Mouse (Mus musculus): ENCODE measurements around the gene Slc35f6. TPM values are rescaled to one million over a fixed set of nuclear protein-coding genes. Genes with fewer than 3 reads are reported as not detected.
"Not testable (repeated sequence)": the region's sequence is repeated elsewhere in the genome, so short reads cannot be mapped to it uniquely, and the experiment has no call there.

Slc35f6 gene
- polyA plus RNA-seq, 1 experiment from 2014 or later = 33.0 TPM

GRCm38 (mm10) chr5:30679593-30679992, 31.9 kb downstream of the Slc35f6 start:
- Histone ChIP-seq H3K4me1 (no peaks in the 10 kb centered on the region), H3K4me2 (no peak overlapping the region), H3K36me3 (replicated peaks) (no peaks in the 10 kb centered on the region), H3K9me3 (no peaks in the 10 kb centered on the region), H3K4me3 (no peak overlapping the region), H3K9ac (no peak overlapping the region), H3K27ac (no peak overlapping the region), H3K27me3 (replicated peaks) (no peaks in the 10 kb centered on the region)
- ATAC-seq (replicated peaks) = no peak
- WGBS = 84% methylated on average over 5 of the region's 5 CpGs

- no peak overlapping the region for H3K4me3 ChIP-seq
- no peak overlapping the region for H3K27ac ChIP-seq
- WGBS = 89% methylated on average over 5 of the region's 5 CpGs
- H3K4me1 ChIP-seq = no peaks in the 10 kb centered on the region
- no peak overlapping the region for H3K9ac ChIP-seq
- H3K27me3 ChIP-seq (replicated peaks) = no peaks in the 10 kb centered on the region
- no peaks in the 10 kb centered on the region for H3K36me3 ChIP-seq (replicated peaks)
- no peak for ATAC-seq (replicated peaks)
- H3K4me2 ChIP-seq = no peak overlapping the region
- no peaks in the 10 kb centered on the region for H3K9me3 ChIP-seq
Measured at GRCm38 (mm10) chr5:30681970-30682369, 34.2 kb downstream of the Slc35f6 start.

GRCm38 (mm10) chr5:30682967-30683600, 35.4 kb downstream of the Slc35f6 start:
- no peaks in the 10 kb centered on the region for H3K4me1 ChIP-seq
- no peak overlapping the region for H3K27ac ChIP-seq
- H3K4me2 ChIP-seq = no peak overlapping the region
- H3K9ac ChIP-seq = no peak overlapping the region
- H3K36me3 ChIP-seq (replicated peaks) = no peaks in the 10 kb centered on the region
- H3K4me3 ChIP-seq = no peak overlapping the region
- ATAC-seq (replicated peaks) = no peak
- H3K27me3 ChIP-seq (replicated peaks) = no peaks in the 10 kb centered on the region
- no peaks in the 10 kb centered on the region for H3K9me3 ChIP-seq

- no peak overlapping the region for H3K9ac ChIP-seq
- H3K4me2 ChIP-seq = no peak overlapping the region
- H3K36me3 ChIP-seq (replicated peaks) = no peaks in the 10 kb centered on the region
- no peaks in the 10 kb centered on the region for H3K27me3 ChIP-seq (replicated peaks)
- ATAC-seq (replicated peaks) = no peak
- no peaks in the 10 kb centered on the region for H3K4me1 ChIP-seq
- WGBS = 67% methylated on average over 3 of the region's 3 CpGs
- no peak overlapping the region for H3K27ac ChIP-seq
- no peaks in the 10 kb centered on the region for H3K9me3 ChIP-seq
- H3K4me3 ChIP-seq = no peak overlapping the region
Measured at GRCm38 (mm10) chr5:30683993-30684392, 36.3 kb downstream of the Slc35f6 start.

- ATAC-seq (replicated peaks) = no peak
- no peak overlapping the region for H3K27ac ChIP-seq
- no peaks in the 10 kb centered on the region for H3K9me3 ChIP-seq
- 73% methylated on average over 3 of the region's 3 CpGs for WGBS
- no peak overlapping the region for H3K9ac ChIP-seq
- no peaks in the 10 kb centered on the region for H3K36me3 ChIP-seq (replicated peaks)
- H3K4me1 ChIP-seq = no peaks in the 10 kb centered on the region
- no peaks in the 10 kb centered on the region for H3K27me3 ChIP-seq (replicated peaks)
- H3K4me2 ChIP-seq = no peak overlapping the region
- no peak overlapping the region for H3K4me3 ChIP-seq
Measured at GRCm38 (mm10) chr5:30686781-30687180, 39.0 kb downstream of the Slc35f6 start.

GRCm38 (mm10) chr5:30700361-30701000, 52.7 kb downstream of the Slc35f6 start:
- no peak overlapping the region for H3K27ac ChIP-seq
- H3K4me1 ChIP-seq = no peaks in the 10 kb centered on the region
- H3K9me3 ChIP-seq = no peaks in the 10 kb centered on the region
- WGBS = 88% methylated on average over 8 of the region's 8 CpGs
- no peak overlapping the region for H3K4me3 ChIP-seq
- H3K36me3 ChIP-seq (replicated peaks) = no peaks in the 10 kb centered on the region
- no peak overlapping the region for H3K4me2 ChIP-seq
- ATAC-seq (replicated peaks) = no peak
- H3K9ac ChIP-seq = no peak overlapping the region
- no peaks in the 10 kb centered on the region for H3K27me3 ChIP-seq (replicated peaks)

GRCm38 (mm10) chr5:30701373-30701772, 53.6 kb downstream of the Slc35f6 start:
- ATAC-seq (replicated peaks); H3K9me3 ChIP-seq; H3K4me3 ChIP-seq; H3K9ac ChIP-seq; H3K27me3 ChIP-seq (replicated peaks); H3K36me3 ChIP-seq (replicated peaks); H3K27ac ChIP-seq; H3K4me1 ChIP-seq; H3K4me2 ChIP-seq: not testable (repeated sequence)
- WGBS = 29% methylated on average over 4 of the region's 4 CpGs

GRCm38 (mm10) chr5:30701866-30702265, 54.1 kb downstream of the Slc35f6 start:
- no peak overlapping the region for H3K4me3 ChIP-seq
- no peak overlapping the region for H3K9ac ChIP-seq
- H3K9me3 ChIP-seq = no peaks in the 10 kb centered on the region
- H3K27me3 ChIP-seq (replicated peaks) = no peaks in the 10 kb centered on the region
- 91% methylated on average over 3 of the region's 3 CpGs for WGBS
- ATAC-seq (replicated peaks) = no peak
- H3K4me2 ChIP-seq = no peak overlapping the region
- H3K27ac ChIP-seq = no peak overlapping the region
- no peaks in the 10 kb centered on the region for H3K36me3 ChIP-seq (replicated peaks)
- no peaks in the 10 kb centered on the region for H3K4me1 ChIP-seq

Small RNA genes lying within 50 kb of the gene (microRNA-seq; reads per million reads assigned to microRNA genes)
- gene Mir5625 = not detected

Other genes with a start within 250 kb of the Slc35f6 start
- 4.0 TPM in 2 replicates for gene Otof, start 186.0 kb upstream of the Slc35f6 start, polyA plus RNA-seq (2015; fragmentation: Nextera tagmentation; extraction: Ambion mirVana)
- 0.96 and 1.2 TPM in 2 replicates for gene 1700001C02Rik, start 181.9 kb upstream of the Slc35f6 start, polyA plus RNA-seq (2015; fragmentation: Nextera tagmentation; extraction: Ambion mirVana)
- not detected in 2 replicates for gene Cib4, start 102.1 kb upstream of the Slc35f6 start, polyA plus RNA-seq (2015; fragmentation: Nextera tagmentation; extraction: Ambion mirVana)
- 6.7 and 7.4 TPM in 2 replicates for gene Kcnk3, start 59.8 kb upstream of the Slc35f6 start, polyA plus RNA-seq (2015; fragmentation: Nextera tagmentation; extraction: Ambion mirVana)
- gene Cenpa, start 18.8 kb downstream of the Slc35f6 start, polyA plus RNA-seq (2015; fragmentation: Nextera tagmentation; extraction: Ambion mirVana) = 39.4 and 45.3 TPM in 2 replicates
- 280 and 293 TPM in 2 replicates for gene Dpysl5, start 63.6 kb downstream of the Slc35f6 start, polyA plus RNA-seq (2015; fragmentation: Nextera tagmentation; extraction: Ambion mirVana)
- gene Mapre3, start 166.7 kb downstream of the Slc35f6 start, polyA plus RNA-seq (2015; fragmentation: Nextera tagmentation; extraction: Ambion mirVana) = 164 and 166 TPM in 2 replicates
- gene Tmem214, start 220.1 kb downstream of the Slc35f6 start, polyA plus RNA-seq (2015; fragmentation: Nextera tagmentation; extraction: Ambion mirVana) = 68.8 and 72.7 TPM in 2 replicates
- 25.2 and 32.3 TPM in 2 replicates for gene Agbl5, start 240.8 kb downstream of the Slc35f6 start, polyA plus RNA-seq (2015; fragmentation: Nextera tagmentation; extraction: Ambion mirVana)